ENCODE assay signal across 15 mouse cellular contexts in genomic region chr4:143193164-143193563, GRCm38 (mm10).
"Had no signal": no experiment of that assay in that cellular context is flagged by ENCODE, and none has a peak within 500 bp of the region (broad histone marks: within the 10 kb centered on the region; RNA-seq: fewer than 3 reads in every experiment).

No protein-coding gene starts in this region.

- DNase-seq: kidney, adult 2 months; kidney, postnatal 25 days; layer of hippocampus, postnatal 36 days; liver, embryonic 13.5 days; liver, postnatal 0 days; lung, postnatal 14 days; right cerebral cortex, postnatal 14 days; thymus, postnatal 36 days had no signal

- ATAC-seq: liver, postnatal 0 days; midbrain, embryonic 13.5 days had no signal

- H3K4me3 ChIP-seq: kidney, embryonic 15.5 days; limb, embryonic 15.5 days; liver, embryonic 13.5 days; lung, embryonic 15.5 days; megakaryocyte, embryonic 14.5 days; midbrain, embryonic 13.5 days; stomach, embryonic 15.5 days had no signal

- H3K4me2 ChIP-seq: kidney, embryonic 15.5 days; limb, embryonic 15.5 days; liver, embryonic 13.5 days; lung, embryonic 15.5 days; midbrain, embryonic 13.5 days; stomach, embryonic 15.5 days had no signal

- H3K9ac ChIP-seq: kidney, embryonic 15.5 days; limb, embryonic 15.5 days; liver, embryonic 13.5 days; liver, postnatal 0 days; lung, embryonic 15.5 days; midbrain, embryonic 13.5 days; stomach, embryonic 15.5 days had no signal

- H3K36me3 ChIP-seq: kidney, embryonic 15.5 days; limb, embryonic 15.5 days; liver, embryonic 13.5 days; lung, embryonic 15.5 days; midbrain, embryonic 13.5 days; stomach, embryonic 15.5 days had no signal

- H3K27ac ChIP-seq: kidney, embryonic 15.5 days; limb, embryonic 15.5 days; liver, embryonic 13.5 days; lung, embryonic 15.5 days; macrophage; midbrain, embryonic 13.5 days; stomach, embryonic 15.5 days had no signal

- H3K9me3 ChIP-seq: kidney, embryonic 15.5 days; limb, embryonic 15.5 days; liver, embryonic 13.5 days; lung, embryonic 15.5 days; megakaryocyte, embryonic 14.5 days; midbrain, embryonic 13.5 days; stomach, embryonic 15.5 days had no signal

- H3K27me3 ChIP-seq: kidney, embryonic 15.5 days; limb, embryonic 15.5 days; liver, embryonic 13.5 days; lung, embryonic 15.5 days; megakaryocyte, embryonic 14.5 days; midbrain, embryonic 13.5 days; stomach, embryonic 15.5 days had no signal
